Mouse (Mus musculus) kidney, postnatal 4 days (tissue): ENCODE results near the gene Foxb1.

Experiments
- DNase-seq, 2 experiments: peaks; one replicate each; pipeline ENCODE4 v3.0.0; 2021; ENCODE audit warnings: mixed read lengths in 2 of 2

The Foxb1 gene

DNA sequence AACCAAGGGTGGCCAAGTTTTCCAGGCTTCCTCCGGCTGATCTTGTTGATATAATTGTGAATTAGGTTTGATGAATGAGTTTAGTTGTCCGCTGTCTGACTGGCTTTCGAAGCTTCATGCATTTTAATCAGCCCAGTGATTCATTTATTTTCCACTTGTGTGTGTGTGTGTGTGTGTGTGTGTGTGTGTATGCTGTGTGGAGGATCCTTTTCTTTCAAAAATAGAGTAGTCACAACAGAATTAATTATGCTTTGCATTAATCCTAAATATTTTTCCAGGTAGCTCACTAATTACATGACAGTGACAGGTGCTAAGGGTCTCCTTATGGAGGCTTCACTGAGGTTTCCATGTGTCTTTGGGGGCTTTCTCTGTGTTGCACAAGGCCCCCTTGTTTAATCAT lies 4.3 kb downstream of the Foxb1 start:
- DNase-seq, result no peak

DNA sequence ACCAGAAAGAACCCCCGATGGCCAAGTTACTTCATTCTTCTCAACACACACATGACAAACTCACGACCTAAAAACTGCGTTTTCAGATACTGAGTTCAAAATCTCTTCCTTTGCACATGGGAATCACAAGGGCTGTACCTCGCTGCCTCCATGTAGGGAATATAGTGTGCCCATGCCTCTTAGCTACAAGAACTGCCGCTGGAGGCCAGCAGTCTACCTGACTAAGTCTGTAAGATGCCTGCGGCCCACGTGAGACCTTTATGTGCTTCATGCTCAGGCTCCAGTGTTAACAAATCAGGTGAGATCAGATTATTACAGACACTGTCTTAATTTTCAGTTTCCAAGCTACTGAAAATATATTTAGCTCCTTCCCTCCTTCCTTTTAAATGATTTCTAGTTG lies 4.7 kb downstream of the Foxb1 start:
- no peak for DNase-seq

DNA sequence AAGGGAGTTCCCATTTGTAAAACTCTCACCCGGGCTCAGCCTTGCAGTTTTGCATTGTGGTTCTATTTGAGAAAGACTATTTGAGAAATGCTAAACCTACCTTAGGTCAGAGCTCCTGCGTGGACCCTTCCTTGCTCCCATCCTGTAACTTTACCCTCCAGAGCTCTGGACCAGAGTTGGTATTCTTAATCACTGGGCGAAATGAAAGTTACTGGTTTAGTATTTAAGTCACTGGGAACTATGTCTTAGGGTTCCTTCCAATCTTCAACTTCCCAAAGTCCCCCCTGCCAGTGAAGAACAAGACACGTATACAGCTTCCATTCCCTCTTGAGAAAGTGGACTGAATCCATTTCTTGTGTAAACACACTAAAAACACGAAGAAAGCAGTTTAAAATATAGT lies 5.6 kb downstream of the Foxb1 start:
- DNase-seq, result no peak

DNA sequence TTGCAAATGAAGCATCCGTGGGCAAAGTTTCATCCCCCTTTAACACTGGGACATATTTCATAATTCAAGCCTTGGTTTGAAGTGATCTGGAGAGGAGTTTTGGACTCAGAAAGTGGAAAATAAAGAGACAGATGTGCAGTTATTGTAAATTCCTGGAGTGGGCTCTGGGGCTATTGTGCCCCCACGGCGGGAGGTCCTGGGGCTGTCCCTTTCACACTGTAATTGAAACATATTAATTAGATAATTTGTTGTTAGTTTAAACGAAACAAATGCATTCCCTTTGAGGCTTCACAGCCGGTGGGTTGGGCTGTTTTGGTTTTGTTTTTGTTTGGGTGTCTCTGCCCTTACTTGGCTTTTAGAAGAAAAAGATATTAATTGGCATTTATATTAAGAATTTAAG lies 6.0 kb downstream of the Foxb1 start:
- no peak for DNase-seq

DNA sequence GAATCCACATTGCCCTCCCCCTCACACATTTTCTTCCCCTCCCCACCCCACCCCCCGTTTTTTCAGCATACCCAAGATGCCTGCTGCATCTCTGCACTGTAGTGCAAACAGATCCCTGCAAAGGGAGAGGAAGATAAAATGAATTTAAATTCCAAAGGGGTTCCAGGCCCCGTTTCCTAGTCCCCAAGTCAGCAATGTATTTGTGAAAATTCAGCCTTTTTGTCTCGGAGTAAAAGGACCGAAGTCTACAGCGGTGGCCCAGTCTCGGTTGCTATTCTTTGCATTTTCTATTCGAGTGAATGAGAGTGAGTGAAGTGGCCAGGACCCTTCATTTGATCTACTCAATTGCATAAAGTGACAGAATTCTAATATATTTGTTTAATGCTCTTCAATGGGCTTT lies 6.4 kb downstream of the Foxb1 start:
- no peak for DNase-seq

DNA sequence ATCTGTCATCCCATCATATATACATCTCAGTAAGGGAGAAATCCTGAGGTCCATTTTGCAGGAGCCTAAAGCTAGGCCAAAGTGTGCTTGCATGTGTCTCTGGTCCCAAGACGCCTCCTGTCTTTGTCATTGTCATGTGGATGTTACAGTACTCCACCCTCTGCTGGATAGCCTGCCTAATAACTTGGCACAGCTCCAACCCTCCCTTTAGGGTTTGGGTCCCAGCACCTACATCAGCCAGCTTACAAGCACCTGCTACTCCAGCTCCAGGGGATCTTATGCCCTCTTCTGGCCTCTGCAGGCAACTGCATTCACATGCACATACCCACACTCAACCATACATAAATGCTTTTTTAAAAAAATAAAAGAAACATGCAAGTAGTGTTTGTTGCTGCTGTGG lies 12.8 kb downstream of the Foxb1 start:
- DNase-seq, result no peak

DNA sequence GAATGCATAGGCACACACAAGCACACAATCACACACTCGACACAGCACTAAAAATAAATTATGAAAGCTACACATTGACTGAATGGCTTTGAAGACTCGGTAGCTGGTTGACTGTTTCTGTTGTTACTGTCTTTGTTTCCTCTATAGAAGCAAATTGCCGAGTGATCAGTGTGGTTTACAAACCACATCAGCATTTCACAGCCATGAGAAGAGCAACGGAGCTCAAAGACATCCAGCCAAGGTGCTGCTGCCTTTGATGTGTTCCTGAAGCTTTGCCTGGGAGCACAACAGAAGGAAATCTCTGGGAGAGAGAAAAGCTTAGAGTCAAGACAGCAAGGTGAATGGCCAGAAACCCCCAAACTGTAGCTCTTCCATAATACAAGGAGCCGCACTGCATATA lies 32.0 kb downstream of the Foxb1 start:
- no peak for DNase-seq

DNA sequence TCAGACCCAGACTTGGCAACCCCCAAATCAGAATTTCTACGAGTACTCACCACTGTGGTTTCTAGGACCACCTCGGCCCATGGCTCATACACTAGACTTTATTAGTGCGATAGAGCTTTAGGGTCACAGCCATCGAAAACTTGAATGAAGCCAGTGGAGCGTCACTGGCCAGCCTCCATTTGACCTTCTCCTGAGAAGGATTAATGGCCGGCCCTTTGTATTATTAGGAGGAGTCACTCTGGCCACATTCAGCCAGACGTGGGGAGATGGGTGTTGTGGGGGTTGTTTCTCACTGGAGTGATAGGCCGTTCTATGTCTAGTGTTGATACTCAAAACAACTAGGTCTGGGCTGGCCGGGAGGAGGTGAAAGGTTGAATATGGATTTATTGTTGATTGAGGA lies 42.3 kb downstream of the Foxb1 start:
- no peak for DNase-seq

DNA sequence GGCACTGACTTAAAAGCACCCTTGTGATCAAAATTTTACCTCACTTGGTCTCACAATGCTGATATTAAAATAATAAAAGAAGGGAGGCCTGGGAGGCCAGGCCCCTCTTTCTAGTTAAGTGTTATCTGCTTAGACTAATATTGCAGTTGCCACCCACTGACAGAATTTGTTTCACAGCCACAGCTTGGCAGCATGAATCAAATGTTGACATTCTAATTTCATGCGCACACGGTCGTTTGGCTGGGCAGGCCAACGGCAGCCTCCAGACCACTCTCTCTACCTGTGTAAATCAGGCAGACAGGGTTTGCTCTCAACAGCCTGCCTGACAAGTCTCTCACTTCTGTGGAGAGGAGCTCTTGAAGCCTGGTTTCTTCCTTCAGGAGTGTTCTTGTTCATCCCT lies 44.4 kb downstream of the Foxb1 start:
- DNase-seq, result no peak

DNA sequence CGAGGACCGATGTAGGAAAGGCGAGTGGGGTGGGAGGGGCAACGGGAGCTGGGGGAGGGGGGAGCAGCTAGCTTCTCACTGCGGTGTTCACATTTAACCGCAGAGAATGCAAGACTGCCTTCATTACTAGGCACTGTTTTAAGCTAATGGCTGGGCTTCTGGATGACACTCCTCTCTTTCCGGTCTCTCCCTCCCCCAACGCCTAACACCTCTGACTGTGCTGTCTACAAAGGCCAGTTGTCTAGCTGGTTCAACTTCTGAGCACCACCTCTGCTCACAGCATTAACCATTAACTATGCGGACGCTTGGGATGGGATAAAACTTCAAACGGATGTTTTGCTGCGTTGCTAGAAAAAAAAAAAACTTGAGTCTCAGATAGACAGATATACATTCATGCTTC lies 45.3 kb downstream of the Foxb1 start:
- peak; percentile 24 to 44 for DNase-seq

DNA sequence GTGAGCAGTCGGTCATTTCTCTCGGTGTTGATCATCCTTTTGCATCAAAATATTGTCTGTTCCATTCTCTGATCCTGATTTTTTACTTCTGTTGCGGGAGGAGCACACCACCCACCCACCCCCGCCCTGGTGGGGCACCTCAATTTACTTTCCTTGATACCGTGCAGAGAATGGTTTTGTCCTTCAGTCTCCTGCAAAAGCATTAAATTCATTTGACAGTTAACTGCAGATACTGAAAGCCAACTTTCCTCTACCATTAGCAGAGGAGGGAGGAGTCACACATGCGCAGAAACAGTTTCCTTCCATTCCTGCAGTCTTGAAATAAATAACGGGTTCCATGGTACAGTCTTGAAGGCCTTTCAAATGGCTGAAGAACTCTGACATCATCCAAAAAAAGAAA lies 46.4 kb downstream of the Foxb1 start:
- no peak for DNase-seq

DNA sequence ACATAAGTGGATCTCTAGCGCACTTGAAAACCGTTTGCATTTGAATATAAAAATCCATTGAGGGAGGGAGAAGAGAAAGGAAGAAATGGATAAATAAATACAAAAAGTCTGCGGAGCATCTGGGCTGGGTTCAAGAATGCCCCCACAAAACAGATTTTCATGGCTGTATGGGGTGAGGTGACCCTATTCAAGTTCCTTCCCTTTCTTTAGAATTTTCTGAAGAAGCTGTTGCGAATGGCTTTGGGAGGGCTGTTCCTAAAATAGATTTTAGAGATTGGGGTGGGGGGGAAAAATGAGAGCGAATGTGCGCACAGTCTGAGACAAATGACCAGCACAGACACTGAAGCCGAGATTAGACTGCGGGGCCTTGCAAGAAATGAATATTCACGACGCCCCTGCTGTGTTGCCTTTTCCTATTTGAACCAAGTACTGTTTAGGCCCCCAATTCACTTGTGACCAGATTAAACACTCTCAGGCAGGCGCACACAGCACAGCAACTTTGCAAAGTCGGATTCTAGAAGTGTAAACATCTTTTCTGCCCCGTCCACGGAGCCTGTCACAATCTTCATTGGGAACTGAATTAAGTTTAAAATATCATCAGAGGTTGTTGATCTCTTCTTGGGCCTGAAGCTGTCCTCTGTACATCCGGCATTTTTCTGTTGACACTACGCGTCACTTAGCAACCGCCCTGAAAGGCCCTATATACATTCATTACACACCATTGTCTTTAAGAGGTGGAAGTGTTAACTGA lies 47.0 kb downstream of the Foxb1 start:
- no peak for DNase-seq

DNA sequence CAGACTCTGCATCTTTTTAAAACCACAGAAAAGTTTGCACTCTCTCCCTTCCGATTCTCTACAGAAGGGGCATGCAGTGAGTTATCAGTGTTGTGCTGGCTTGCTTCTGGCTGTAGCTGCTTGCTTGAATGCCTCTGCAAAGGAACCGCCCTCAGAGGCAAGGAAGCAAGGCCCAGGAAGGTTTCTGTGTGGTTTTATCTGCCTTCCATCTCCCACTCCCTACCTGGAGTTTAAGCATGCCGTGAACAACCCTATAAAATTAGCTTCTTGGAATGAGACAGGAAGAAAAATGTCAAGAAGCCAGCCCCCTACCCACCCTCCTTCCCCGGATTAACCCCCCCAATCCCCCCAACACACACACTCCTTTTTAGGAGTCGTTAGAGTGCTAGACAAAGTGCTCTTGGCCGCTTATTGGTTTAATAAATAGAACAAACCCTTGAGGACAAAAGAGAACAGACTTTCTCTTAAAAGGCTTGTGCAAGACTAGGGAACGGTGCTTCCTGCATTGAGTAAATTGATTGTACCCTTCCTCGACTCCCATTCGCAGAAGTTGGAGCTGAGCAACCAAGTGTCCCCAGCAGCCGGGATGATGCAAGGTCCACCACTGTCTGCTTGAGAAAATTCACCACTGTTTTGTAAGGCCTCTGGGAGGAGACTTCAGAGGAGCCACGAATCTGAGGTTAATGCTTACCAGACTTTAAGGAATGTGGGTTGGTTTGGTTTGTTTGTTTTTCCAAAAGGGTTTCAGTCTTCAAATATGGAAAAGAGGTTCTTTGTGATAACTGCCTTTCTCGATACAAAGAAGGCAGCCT lies 47.8 kb downstream of the Foxb1 start:
- DNase-seq, result peak in 1 of 2 experiments; percentile 27
